Mouse (Mus musculus): Measurements from ENCODE around the gene Scarf1. TPM values are rescaled to one million over a fixed set of nuclear protein-coding genes. Genes with fewer than 3 reads are reported as not detected.

The Scarf1 gene
- polyA plus RNA-seq, 1 experiment from 2014 or later, result 4.8 TPM

DNA sequence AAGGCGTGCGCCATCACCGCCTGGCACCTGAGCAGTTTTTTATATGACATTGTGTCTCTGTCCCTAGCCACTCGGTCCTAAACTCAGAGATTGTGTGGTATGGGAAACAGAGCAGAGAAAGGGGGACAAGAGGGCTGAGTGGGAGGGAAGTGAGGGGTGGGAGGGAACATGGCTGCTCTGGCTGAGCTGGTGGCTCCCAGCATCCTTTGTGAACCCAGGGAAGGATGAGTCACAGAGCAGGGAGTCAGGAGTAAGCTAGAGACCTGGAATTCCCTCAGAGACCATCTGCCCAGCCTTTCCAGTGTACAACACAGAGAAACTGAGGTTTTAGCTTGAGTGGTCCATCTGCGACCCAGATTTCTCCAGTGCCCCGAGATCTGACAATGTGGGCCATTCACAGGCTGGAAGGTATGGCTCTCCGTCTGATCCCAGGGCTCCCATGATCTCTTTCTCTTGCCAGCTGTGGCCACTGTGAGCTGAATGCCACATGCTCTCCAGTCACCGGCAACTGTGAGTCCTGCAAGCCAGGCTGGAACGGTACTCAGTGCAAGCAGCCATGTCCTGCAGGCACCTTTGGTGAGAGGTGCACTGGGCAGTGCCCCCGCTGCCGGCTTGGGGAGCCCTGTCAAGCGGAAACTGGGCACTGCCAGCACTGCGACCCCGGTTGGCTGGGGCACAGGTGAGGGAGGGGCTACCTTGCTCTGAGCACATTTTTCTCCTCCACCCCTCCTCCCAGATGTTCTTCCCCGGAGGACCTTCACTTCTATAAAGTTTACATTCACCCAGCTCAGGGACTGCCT is 6.7 kb downstream of the Scarf1 start:
- 81% methylated on average over 15 of the region's 15 CpGs for WGBS
- Histone ChIP-seq H3K4me3 (no peak overlapping the region), H3K36me3 (no peaks in the 10 kb centered on the region), H3K4me1 (replicated peaks) (no peaks in the 10 kb centered on the region), H3K27me3 (0 out of 2 replicates have a peak, but pooled peaks cover 3% of the 10 kb centered on the region), H3K9me3 (no peaks in the 10 kb centered on the region), H3K27ac (no peak overlapping the region), H3K4me2 (no peak overlapping the region), H3K9ac (no peak overlapping the region)
- ATAC-seq (ENCODE audit: low FRiP score), result no peak

DNA sequence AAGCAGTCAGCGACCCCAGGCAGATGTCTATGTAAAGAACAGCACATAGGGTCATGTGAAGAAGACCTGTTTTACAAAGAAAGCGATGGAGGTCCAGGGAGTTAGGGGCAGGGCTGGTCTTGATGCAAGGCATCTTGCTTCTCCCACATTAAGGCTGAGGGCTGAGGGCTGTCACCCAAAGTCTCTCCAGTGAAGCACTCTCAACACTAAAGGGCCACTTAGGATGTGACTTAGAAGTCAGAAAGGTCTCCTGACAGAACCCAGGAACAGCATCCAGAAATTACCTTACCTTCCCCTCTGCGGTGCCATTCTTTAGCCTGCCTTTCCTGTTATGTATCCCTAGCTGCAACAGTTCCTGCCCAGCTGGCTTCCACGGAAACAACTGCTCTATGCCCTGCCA is 8.3 kb downstream of the Scarf1 start:
- Histone ChIP-seq H3K27me3 (0 out of 2 replicates have a peak, but pooled peaks cover 3% of the 10 kb centered on the region), H3K4me3 (no peak overlapping the region), H3K36me3 (no peaks in the 10 kb centered on the region), H3K27ac (no peak overlapping the region), H3K4me2 (no peak overlapping the region), H3K9me3 (no peaks in the 10 kb centered on the region), H3K4me1 (replicated peaks) (no peaks in the 10 kb centered on the region), H3K9ac (no peak overlapping the region)
- WGBS, result 83% methylated on average over 4 of the region's 4 CpGs
- ATAC-seq (ENCODE audit: low FRiP score), result no peak

DNA sequence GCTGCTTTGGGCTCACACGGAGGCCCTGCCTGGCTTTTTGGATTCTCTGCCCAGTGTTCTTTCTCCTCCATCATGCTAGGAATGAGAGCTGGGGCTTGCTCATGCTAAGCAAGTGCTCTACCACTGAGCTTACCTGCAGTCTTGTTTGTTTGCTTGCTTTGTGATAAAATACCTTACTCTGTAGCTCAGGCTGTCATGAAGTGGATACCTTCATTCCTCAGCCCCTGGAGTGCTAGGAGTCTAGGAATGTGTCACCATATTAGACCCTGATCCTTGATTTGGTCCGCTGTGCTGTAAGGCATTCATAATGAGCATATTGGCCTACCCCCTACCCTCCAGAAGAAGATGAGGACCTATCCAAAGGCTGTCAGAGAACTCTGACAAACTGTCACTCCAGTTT is 9.5 kb downstream of the Scarf1 start:
- ATAC-seq (ENCODE audit: low FRiP score), result no peak
- no peak overlapping the region for H3K27ac ChIP-seq
- no peak overlapping the region for H3K9ac ChIP-seq
- WGBS, result 92% methylated on average over 2 of the region's 2 CpGs
- H3K4me1 ChIP-seq (replicated peaks), result no peaks in the 10 kb centered on the region
- no peaks in the 10 kb centered on the region for H3K9me3 ChIP-seq
- no peak overlapping the region for H3K4me3 ChIP-seq
- 0 out of 2 replicates have a peak, but pooled peaks cover 3% of the 10 kb centered on the region for H3K27me3 ChIP-seq
- no peaks in the 10 kb centered on the region for H3K36me3 ChIP-seq
- no peak overlapping the region for H3K4me2 ChIP-seq

DNA sequence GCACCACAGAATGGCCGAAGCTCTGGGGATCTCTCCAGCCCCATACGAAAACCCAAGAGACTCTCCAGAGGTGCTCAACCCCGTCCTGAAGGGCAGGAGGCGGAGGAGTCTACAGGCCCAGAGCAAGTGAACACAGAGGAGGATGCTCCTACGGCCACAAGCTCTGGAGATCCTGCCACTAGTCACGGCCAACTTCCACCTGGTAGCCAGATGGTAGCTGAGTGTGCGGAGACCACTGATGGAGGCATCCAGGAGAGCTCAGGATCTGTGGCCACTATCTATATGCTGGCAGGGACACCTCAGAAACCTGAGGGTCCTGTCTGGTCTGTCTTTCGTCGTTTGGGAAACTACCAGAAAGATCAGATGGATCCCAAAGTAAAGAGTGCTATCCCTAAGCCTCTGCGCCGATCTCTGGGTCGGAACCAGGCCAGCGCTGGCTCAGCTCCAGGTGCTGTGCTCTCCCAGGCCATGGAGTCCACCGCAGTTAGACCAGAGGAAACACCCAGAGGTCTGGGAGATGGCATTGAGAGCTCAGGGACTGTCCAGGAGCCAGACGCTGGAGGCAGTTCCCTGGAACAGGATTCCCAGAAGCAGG is 12.3 kb downstream of the Scarf1 start:
- no peaks in the 10 kb centered on the region for H3K4me1 ChIP-seq (replicated peaks)
- no peak overlapping the region; the same call in 1 of the 2 replicates for H3K9ac ChIP-seq
- H3K36me3 ChIP-seq, result no peaks in the 10 kb centered on the region
- no peak overlapping the region for H3K4me2 ChIP-seq
- WGBS, result 87% methylated on average over 15 of the region's 15 CpGs
- H3K27ac ChIP-seq, result no peak overlapping the region
- ATAC-seq (ENCODE audit: low FRiP score), result no peak
- H3K9me3 ChIP-seq, result no peaks in the 10 kb centered on the region
- no peak overlapping the region for H3K4me3 ChIP-seq
- no peaks in the 10 kb centered on the region for H3K27me3 ChIP-seq

DNA sequence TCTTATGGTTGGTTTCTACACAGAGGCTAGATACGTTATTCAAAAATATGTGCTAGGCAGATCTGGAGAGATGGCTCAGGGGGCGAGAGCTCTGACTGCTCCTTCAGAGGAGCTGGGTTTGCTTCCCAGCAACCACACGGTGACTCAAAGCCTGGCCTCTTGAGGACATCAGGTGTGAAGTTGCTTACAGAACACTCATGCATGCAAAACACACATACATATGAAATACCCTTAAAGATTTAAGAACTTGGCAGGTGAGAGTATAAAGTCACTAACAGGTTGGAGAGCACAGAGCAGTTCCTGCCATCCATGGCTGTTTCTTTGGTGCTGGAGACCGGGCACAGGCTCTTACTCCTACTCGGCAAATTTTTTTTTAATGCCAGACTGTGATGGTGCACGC is 13.6 kb downstream of the Scarf1 start:
- Histone ChIP-seq H3K9me3 (no peaks in the 10 kb centered on the region), H3K9ac (no peak overlapping the region), H3K4me3 (no peak overlapping the region), H3K36me3 (no peaks in the 10 kb centered on the region), H3K27ac (no peak overlapping the region), H3K27me3 (no peaks in the 10 kb centered on the region), H3K4me1 (replicated peaks) (no peaks in the 10 kb centered on the region), H3K4me2 (no peak overlapping the region)
- WGBS, result 91% methylated on average over 6 of the region's 6 CpGs
- ATAC-seq (ENCODE audit: low FRiP score), result no peak

DNA sequence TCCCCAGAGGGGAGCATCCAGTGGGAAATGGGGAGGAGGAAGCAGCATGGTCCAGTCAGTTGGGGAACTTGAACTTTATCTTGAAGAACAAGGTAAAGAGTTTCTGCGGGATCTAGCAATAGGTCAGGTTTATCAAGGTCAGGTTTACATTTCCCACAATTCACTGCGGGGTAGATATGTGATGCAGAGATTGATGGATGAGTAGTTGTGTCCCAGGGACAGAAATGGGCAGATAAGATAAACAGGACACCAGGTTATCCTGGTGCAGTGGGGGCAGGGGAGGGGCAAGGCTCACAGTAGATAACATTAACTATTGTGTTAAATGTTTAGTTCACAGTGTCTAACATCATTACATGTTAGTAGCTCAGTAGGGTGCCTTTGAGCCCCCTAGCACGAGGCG is 16.4 kb downstream of the Scarf1 start:
- Histone ChIP-seq H3K9ac (peak overlapping the region; percentile 98; the same call in 1 of the 2 replicates), H3K27ac (peak overlapping the region; percentile 99; the same call in 1 of the 2 replicates), H3K4me1 (replicated peaks) (peaks cover 24% of the 10 kb centered on the region), H3K4me3 (no peak overlapping the region), H3K9me3 (no peaks in the 10 kb centered on the region), H3K4me2 (no peak overlapping the region), H3K27me3 (no peaks in the 10 kb centered on the region), H3K36me3 (no peaks in the 10 kb centered on the region)
- ATAC-seq (ENCODE audit: low FRiP score), result no peak
- 48% methylated on average over 4 of the region's 4 CpGs for WGBS

DNA sequence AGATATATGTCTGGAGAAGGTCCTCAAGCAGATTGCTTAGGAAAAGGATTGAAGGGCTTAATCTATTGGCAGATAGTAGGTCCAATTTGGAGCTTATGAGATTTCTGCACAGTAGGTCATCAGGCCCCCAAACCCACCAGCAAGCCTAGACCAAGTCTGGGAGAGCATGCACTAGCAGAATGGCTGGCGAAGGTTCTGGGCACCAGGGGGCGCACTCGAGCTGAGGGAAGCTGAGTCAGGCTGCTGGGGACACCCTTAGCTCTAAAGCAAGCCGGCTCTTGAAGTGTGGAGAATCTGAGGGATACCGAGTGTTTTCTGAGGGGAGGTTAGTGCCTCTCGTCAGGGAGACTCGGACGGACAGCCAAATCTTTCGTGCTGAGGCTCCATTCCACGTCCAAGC is 17.0 kb downstream of the Scarf1 start:
- WGBS, result 0% methylated on average over 10 of the region's 10 CpGs
- no peaks in the 10 kb centered on the region for H3K9me3 ChIP-seq
- peak overlapping the region; percentile 98 for H3K9ac ChIP-seq
- no peaks in the 10 kb centered on the region for H3K36me3 ChIP-seq
- H3K4me2 ChIP-seq, result peak overlapping the region; percentile 97
- ATAC-seq (ENCODE audit: low FRiP score), result peak; percentile 36; the same call in 1 of the 2 replicates
- H3K27ac ChIP-seq, result peak overlapping the region; percentile 99
- H3K4me3 ChIP-seq, result peak overlapping the region; percentile 75
- H3K27me3 ChIP-seq, result no peaks in the 10 kb centered on the region
- H3K4me1 ChIP-seq (replicated peaks), result peaks cover 29% of the 10 kb centered on the region

DNA sequence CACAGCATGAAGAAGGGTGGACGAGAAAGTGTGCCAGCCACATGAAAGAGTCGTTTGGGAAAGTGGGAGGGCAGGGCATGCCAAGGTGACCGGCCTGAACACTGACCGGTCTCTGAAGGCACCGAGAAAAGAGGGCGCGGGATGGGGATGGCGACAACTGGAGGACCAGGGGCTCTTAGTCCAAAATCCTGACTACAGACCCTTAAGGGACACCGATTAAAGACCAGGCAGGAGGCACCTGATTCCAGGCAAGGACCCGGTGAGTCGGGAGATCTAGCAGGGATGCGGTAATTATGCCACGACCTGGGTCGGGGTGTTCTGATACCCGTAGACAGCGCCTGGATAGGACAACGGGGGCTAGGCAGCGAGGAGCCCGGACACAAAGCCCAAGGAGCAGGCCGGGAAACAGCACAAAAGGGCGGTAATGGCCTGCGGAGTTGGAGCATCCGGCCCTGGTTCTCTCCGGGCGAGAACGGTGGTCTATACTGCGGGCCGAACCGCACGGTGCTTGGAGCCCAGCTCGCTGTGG is 17.6 kb downstream of the Scarf1 start:
- no peaks in the 10 kb centered on the region for H3K9me3 ChIP-seq
- H3K4me3 ChIP-seq, result peak overlapping the region; percentile 75
- peak overlapping the region; percentile 98 for H3K9ac ChIP-seq
- no peaks in the 10 kb centered on the region for H3K27me3 ChIP-seq
- peaks cover 35% of the 10 kb centered on the region for H3K4me1 ChIP-seq (replicated peaks)
- no peaks in the 10 kb centered on the region for H3K36me3 ChIP-seq
- ATAC-seq (ENCODE audit: low FRiP score), result peak; percentile 49; the same call in 1 of the 2 replicates
- H3K4me2 ChIP-seq, result peak overlapping the region; percentile 97
- H3K27ac ChIP-seq, result peak overlapping the region; percentile 99
- under 1% methylated on average over 31 of the region's 31 CpGs for WGBS

DNA sequence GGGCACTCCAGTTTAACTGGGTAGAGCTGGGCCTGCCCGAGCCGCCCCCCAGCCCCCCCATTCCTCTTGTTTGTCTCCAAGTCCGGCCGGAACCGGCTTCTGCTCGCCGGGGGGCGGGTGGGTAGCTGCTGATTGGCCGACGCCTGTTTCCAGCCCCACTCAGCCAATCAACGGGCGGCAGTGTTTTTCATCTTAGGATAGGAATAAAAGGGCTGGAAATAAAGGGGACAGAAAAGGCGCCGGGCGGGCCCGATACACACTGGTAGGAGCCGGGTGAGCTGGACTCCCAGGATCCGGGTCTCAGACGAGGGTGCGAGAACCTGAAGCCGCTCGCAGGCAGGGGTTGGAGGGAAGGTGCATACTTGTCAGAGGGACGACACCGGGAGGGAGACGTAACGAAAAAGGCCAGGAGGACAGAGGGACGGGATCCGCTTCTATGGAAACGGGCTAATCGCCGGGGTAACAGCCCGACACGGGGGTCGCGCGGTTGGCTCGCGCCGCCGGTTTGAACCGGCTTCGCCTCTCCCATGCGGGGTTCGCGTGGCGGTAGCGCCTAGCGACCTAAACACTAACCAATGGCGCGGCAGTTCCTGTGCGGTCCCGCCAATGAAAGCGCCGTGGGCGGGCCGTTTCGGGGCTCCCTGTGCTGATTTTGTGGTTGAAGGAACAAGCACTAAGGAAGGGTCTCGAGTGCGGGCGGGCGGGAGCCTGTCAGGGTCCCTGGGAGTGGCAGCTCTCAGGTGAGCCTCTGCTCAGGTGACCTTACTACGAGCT is 18.3 kb downstream of the Scarf1 start, which contains the start of gene Slc43a2:
TSS of gene Slc43a2 (plus strand) at position 226 of the 774 bp plus-strand sequence.
- H3K36me3 ChIP-seq, result no peaks in the 10 kb centered on the region
- under 1% methylated on average over 62 of the region's 62 CpGs for WGBS
- peak; percentile 95 for ATAC-seq (ENCODE audit: low FRiP score)

DNA sequence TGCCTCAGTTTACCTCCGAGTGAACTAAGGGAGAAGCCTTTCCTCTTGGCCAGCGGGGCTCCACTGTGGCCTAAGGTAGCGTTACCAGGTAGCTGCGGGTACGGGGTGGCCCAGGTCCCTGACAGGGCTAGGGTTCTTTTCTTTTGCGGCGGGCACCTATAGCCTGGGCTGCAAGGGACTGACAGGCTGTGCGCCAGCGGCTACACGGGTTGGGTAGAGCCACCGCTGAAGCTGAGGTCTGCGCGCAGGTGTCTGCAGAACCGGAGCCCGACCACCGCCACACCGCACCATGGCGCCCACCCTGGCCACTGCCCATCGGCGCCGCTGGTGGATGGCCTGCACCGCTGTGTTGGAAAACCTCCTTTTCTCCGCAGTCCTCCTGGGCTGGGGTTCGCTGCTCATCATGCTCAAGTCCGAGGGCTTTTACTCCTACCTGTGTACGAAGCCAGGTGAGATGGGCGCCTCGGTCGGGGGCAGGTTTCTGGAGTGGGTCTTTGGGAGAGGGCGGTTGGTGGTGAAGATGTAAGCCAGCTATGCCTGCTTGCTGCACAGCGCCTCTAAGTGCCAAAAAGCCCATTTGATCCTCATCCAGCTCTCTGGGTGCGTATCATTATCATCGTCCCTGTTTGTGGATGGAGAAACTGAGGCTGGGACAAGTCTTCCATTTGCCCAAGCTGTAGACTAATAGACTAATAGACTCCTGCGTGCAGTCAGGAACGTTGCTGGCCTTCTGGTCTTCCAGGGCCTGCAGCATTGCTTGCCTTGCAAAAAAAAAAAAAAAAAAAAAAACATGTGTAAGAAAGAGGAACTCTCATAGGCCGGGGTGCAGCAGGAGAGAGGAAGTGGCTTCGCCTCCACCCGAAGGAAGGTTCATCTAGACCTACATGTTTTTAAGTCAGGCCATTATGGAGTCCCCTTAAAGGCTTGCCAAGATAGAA is 19.3 kb downstream of the Scarf1 start:
- Histone ChIP-seq H3K9me3 (no peaks in the 10 kb centered on the region), H3K4me2 (peak overlapping the region; percentile 97), H3K27ac (peak overlapping the region; percentile 99), H3K9ac (peak overlapping the region; percentile 98), H3K4me1 (replicated peaks) (peaks cover 50% of the 10 kb centered on the region), H3K36me3 (no peaks in the 10 kb centered on the region), H3K4me3 (peak overlapping the region; percentile 75), H3K27me3 (no peaks in the 10 kb centered on the region)
- 12% methylated on average over 37 of the region's 38 CpGs for WGBS
- peak; percentile 18; the same call in 1 of the 2 replicates for ATAC-seq (ENCODE audit: low FRiP score)

More for the DNA sequence above, 18.3 kb downstream of the Scarf1 start, which contains the start of gene Slc43a2:
- Histone ChIP-seq H3K4me2 (peak within 1 kb of the TSS; percentile 97), H3K4me1 (replicated peaks) (peaks cover 40% of the 10 kb centered on the region), H3K4me3 (peak within 1 kb of the TSS; percentile 75), H3K9me3 (no peaks in the 10 kb centered on the region), H3K9ac (peak within 1 kb of the TSS; percentile 98), H3K27ac (peak within 1 kb of the TSS; percentile 99), H3K27me3 (no peaks in the 10 kb centered on the region)
